Mouse (Mus musculus): ENCODE data around the gene Itga10.
A peak's percentile ranks its signal among the peaks of the same experiment; 100 is the strongest.
"Not testable (repeated sequence)": the region's sequence is repeated elsewhere in the genome, so short reads cannot be mapped to it uniquely, and the experiment has no call there.

The Itga10 gene

DNA sequence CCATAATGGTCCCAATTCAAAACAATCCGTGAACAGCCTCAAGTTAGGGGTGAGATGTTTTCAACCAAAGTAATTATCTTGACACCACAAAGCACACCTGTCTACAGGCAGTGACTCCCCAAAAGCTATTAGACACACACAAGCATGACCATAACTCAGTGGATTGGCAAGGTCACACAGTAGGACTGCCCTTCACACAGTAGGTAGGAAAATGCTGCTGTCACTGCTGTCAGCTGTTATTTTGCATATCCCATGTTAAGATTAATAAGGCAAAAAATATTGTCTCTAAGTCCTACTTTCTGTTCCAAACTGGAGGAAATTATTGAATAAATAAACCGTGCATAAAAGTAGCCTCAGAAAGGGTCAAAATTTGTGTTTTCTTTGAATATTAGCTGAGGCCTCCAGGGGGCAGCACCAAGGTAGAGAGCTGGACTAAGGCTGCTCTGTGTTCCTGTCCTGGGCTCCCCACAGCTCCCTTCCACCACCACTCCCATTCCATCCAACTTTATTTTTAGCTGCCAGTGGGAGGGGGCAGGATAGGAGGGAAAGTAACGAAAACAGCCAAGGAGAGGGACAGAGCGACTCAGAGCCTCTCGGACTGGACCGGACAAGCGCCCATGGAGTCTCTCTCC, at the start of gene Itga10:
Gene Itga10, plus strand, starts transcription at position 567 of the 632 bp plus-strand sequence.
- peak; percentile 27 to 36 for DNase-seq (ENCODE audit: low spot score in 2 of 2)

DNA sequence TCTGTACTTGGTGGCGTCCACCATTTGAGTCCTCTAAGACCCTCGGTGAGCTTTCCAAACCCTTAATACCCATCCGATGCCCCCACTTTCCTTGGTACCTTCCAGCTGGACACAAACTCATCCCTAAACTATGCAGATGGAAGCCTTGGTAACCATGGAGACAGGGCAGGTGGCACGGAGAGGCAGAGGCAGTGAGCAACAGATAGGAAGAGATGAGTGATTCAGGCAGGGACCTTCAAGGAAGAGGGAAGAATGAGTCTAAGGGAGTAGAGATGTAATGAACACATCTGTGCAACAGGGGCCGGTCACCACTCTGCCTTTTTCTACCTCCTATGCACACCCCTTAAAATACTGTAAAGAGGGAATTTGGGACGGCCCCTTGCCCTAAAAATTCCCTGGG, 49.7 kb upstream of the Itga10 start:
- peak; percentile 62 for DNase-seq (ENCODE audit: low spot score in 2 of 2)

DNA sequence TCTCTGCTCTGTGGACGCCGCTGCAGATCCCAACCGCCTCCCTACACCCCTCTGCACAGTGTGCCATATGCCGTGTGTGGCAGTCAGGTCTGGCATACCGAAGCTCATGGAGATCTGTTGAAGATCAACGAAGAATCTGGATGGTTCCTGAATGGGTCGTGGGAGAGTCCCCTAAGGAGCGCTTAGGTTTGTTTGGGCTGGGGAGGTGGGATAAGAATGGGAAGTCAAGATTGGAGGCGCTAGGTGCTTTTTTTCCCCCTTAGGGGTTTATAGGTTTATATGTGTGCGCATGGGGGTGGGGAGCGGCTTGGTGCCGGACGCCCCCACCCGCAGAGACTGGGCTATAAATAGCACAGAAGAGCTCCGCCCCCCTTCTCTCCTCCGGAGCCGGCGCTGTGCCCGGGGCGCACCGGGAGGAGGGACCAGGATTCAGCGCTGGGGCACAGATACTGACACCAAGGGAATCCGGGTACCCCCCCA, 49.1 kb upstream of the Itga10 start, which contains the start of gene Ankrd34a:
Gene Ankrd34a, plus strand, starts transcription at position 409 of the 480 bp plus-strand sequence.
- peak; percentile 71 to 87 for DNase-seq (ENCODE audit: low spot score in 2 of 2)

DNA sequence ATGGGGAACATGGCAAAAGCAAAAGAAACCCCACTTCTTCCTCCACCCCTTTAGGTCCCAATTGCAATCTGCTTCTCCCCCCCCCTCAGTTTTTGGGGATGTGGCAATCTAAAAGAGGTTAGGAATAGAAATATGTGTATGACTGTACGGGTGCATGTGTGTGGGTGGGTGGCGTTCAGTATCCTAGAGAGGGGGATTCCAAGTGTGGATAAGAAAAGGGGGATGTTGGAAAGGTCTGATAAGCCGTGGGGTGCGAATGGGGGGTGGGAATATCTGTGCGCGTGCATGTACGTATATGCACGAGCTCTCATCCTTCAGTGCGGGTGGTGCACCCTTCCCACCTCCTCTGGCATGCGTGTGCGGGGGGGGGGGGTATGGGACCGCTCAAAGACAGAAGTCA, 48.5 kb upstream of the Itga10 start:
- DNase-seq (ENCODE audit: low spot score in 2 of 2): peak in 1 of 2 experiments; percentile 43

DNA sequence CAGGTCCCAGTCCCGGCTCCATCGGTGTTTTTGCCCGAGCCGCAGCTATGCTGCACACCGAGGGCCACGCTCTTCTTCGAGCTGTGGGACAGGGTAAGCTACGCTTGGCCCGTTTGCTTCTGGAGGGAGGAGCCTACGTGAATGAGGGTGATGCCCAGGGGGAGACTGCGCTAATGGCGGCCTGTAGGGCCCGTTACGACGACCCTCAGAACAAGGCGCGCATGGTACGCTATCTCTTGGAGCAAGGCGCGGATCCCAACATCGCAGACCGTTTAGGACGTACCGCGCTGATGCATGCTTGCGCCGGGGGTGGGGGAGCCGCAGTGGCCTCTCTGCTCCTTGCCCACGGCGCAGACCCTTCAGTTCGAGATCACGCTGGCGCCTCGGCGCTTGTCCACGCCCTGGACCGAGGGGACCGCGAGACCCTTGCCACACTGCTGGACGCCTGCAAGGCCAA, 47.9 kb upstream of the Itga10 start:
- peak; percentile 46 to 47 for DNase-seq (ENCODE audit: low spot score in 2 of 2)

DNA sequence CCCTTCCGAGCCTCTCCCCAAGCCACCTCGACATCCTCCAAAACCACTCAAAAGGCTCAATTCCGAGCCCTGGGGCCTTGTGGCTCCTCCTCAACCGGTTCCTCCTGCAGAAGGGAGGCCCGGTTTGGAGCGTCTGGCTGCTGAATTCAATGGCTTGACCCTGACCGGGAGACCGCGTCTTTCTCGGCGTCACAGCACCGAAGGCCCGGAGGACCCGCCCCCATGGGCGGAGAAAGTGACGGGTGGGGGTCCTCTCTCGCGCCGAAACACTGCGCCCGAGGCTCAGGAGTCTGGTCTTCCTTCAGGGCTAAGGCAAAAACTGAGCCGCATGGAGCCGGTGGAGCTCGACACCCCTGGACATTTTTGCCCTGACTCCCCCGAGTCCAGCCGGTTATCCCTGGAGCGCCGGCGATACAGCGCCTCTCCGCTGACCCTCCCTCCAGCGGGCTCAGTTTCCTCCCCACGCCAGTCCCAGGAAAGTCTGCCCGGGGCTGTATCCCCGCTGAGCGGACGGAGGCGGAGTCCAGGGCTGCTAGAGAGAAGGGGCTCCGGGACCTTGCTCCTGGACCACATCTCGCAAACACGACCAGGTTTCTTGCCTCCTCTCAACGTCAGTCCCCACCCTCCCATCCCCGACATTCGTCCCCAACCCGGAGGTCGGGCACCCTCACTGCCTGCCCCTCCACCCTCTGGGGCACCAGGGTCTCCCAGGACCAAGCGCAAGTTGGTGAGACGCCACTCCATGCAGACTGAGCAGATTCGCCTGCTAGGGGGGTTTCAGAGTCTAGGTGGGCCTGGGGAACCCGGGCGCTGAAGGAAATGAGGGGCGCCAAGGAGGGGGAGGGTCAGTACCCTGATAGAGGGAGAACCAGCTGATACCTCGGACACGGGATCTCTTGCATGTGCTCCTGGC, 47.0 kb upstream of the Itga10 start:
- DNase-seq (ENCODE audit: low spot score in 2 of 2): peak; percentile 60 to 69

DNA sequence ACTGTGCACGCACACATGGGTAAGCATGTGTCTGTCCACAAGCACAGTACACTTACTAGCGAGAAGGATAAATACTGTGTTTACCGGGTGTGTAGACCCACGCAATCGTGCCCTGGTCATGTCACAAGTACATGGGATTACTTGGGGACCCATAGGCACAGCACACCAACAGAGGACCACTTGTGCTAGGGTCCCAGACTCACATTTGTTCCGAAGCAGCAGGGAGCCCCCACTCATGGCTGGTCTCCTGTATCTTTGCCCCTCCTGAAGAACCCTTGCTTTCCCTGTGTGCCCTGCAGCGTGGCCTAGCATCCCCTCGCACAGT, 46.4 kb upstream of the Itga10 start:
- peak in 1 of 2 experiments; percentile 25 for DNase-seq (ENCODE audit: low spot score in 2 of 2)

DNA sequence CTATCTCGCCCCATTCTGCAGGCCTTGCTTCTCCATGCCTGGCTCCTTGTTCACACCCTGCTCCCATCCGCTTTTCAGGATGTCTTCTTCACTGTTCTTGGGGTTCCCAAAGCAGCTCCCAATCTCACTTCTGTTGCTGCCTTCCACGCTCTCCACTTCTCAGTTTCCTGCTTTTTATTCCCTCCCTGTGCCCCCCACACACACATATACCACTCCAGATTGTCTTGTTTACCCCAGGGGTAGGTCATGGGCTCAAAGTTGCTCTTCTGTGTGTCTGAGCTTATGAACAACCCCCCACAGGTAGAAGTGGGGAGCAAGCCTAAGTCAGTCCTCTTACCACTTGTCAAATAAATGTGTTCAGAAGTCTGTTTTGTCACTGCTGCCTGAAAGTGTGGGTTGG, 46.0 kb upstream of the Itga10 start:
- DNase-seq (ENCODE audit: low spot score in 2 of 2): no peak

DNA sequence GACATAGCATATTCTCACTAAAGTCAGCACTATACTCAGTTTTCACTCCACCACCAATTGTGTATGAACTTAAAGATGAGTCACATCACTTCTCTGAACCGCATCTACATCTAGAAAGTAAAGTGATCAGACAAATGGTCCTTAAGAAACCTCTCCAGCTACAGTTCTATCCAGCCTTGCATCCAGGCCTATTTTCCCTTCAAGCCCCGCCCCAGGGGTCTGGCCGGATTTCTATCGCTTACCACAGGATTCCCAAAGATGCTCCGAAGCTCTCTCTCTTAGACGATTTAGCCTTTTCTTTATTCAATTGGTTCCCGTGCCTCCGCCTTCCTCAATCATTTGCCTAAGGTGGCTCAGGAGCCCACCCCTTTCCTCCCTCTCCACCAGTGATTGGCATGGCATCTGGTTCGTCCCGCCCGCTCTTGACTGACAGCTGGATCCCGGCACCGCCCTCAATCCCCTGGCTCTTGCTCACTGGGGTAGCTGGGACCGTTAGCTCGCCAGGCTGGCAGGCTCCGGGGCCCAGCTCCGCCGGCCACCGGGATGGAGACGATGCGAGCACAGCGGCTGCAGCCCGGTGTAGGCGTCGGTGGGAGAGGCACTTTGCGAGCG, 44.6 kb upstream of the Itga10 start, which contains the start of gene Lix1l:
Gene Lix1l, plus strand, starts transcription at position 511 of the 612 bp plus-strand sequence.
- DNase-seq (ENCODE audit: low spot score in 2 of 2): peak; percentile 94 to 95

DNA sequence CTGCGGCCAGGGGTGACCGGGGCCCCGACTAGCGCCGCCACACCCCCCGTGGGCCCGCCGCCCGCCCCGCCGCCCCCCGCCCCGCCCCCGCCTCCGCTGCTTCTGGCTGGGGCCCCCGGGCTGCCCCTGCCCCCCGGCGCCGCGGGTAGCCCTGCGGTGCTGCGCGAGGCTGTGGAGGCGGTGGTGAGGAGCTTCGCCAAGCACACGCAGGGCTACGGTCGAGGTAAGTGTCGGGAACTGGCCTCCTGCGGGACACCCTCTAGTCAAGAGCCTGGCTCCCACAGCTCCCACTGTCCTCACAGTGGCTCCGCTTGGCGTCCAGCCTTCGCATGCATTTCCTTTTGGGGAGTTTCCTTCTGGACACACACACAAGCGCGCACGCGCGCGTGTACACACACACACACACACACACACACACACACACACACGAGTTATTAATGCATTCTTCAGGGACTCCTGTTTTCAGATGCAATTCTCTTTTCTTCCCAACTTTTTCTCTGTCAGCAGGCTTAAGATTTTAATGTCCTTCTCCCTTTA, 44.1 kb upstream of the Itga10 start:
- peak; percentile 58 to 67 for DNase-seq (ENCODE audit: low spot score in 2 of 2)

DNA sequence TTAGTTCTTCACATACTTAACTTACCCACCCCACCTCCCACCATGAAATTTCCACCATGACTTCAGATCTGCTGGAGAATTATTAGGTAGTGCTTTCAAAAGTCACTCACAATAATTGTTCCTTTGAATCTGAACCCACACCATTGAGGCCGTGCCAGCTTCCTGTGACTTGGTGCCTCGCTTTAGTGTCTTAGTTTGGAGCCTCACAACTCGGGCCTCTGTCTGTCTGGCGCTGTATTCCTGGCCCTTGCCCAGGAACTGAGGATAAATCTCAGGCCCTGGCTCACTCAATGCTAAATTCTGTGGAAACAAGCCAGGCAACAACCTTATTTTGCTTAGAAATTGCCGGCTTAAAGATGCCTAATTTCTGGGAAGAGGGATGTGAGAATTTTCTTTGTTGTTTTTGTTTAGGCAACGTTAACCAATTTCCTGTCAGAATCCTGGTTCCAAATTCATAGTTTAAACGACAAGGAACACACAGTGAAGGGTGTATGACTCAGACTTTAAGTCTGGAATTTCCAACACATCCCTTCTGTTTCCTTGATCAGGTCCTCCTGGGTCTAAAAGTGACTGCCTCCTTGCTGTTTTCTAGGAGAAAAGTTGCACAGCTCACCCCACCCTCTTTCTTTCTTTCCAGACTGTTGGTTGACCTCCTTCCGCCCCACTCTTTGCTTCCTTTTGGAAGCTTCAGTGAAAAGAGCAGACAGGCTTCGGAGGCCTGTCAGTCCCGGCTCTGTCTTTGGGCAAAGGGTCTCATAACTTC, 43.3 kb upstream of the Itga10 start:
- DNase-seq (ENCODE audit: low spot score in 2 of 2): peak in 1 of 2 experiments; percentile 29

DNA sequence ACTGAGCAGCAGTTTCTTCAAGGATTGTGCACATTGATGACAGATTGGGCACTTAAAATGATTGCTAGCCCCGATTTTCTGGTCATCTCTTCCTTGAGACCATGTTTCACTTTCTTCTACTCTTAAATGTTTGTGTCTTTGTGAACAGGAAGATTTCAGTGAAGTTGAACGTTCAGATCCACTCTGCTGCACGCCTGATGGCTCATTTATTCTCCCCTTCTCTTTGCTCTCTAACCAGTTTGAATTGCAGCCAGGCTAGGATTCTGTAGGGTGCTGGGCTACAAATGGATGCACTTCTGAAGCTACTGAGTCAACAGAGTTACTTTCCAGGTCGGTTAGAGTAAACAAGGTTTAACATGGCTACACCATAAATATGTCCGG, 42.7 kb upstream of the Itga10 start:
- DNase-seq (ENCODE audit: low spot score in 2 of 2): peak in 1 of 2 experiments; percentile 23

DNA sequence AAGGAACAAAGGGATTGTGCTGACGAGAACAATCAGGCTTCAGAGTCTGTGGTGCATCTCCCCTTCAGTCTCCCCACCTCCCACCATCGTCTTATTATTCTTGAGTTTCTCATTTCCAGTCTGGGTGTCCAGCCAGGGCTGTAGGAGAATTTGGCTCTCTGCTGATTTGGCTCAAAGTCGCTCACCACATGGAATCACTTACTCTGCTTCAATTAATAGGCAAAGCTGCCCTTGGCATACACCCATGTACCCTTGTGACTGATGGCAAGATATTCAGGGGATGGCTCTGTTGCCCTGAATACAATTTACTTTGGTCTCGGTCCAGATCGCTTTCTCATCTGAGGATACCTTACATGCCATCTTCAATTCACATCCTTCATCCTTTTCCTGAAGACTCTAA, 42.1 kb upstream of the Itga10 start:
- no peak for DNase-seq (ENCODE audit: low spot score in 2 of 2)

DNA sequence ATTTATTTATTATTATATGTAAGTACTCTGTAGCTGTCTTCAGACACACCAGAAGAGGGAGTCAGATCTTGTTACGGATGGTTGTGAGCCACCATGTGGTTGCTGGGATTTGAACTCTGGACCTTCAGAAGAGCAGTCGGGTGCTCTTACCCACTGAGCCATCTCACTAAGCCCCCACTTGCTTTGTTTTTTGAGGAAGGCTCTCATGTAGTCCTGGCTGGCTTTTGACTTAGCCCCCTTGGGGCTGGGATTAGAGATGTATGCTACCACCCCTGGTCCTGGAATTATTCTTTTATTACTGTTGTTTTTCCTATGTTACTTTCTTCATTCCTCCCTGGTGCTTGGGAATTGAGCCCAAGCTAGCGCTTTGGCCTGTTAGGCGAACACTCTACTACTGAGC, 39.4 kb upstream of the Itga10 start:
- not testable (repeated sequence) for DNase-seq (ENCODE audit: low spot score in 2 of 2)

DNA sequence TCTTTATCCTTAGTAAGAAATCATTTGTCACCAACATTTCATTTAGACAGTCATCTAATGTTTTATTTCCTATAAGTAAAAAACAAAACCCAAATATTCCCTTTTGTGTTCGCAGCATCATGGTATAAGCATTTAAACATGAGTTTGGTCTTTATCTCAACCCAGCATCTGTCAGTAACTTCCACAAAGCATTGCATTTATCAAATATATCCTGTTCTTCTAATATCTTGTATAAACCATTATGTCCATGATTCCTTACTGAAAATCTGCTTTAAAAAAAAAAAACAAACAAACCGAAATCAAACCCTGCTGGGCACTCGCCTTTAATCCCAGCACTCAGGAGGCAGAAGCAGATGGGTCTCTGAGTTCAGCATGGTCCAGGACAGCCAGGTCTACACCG, 38.8 kb upstream of the Itga10 start:
- DNase-seq (ENCODE audit: low spot score in 2 of 2): no peak

DNA sequence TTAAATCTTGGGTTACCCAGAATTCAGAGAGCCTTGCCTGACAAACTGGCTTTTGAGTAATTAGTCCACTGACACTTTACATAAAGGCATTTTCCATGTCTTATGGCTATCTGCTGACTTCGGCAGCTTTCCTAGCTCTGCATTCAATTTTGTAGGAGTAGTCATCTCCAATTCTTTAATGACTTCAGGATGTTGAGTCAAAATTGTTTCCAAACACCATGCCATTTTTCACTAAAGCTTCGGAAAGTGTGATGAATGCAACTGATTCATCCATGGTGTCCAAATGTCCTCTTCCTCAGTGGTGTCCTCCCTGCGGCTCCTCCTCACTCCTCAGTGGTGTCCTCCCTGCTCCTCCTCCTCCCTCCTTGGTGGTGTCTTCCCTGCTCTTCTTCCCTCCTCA, 27.4 kb upstream of the Itga10 start:
- DNase-seq (ENCODE audit: low spot score in 2 of 2): no peak

DNA sequence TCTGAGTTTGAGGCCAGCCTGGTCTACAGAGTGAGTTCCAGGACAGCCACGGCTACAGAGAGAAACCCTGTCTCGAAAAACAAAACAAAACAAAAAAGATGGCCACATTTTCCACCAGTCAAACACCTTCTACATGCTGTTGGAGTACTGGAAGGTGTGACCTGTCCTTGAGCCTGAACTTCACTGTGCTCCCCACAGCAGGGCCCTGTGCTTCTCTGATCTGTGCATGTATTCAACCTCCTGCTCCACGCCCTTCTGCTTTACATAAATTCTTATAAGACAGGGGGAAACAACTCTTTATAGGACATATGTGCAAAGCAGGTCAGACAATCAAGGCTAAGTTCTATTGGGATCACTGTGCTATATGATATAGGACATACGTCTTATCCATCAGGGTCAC, 22.2 kb upstream of the Itga10 start:
- DNase-seq (ENCODE audit: low spot score in 2 of 2): no peak

DNA sequence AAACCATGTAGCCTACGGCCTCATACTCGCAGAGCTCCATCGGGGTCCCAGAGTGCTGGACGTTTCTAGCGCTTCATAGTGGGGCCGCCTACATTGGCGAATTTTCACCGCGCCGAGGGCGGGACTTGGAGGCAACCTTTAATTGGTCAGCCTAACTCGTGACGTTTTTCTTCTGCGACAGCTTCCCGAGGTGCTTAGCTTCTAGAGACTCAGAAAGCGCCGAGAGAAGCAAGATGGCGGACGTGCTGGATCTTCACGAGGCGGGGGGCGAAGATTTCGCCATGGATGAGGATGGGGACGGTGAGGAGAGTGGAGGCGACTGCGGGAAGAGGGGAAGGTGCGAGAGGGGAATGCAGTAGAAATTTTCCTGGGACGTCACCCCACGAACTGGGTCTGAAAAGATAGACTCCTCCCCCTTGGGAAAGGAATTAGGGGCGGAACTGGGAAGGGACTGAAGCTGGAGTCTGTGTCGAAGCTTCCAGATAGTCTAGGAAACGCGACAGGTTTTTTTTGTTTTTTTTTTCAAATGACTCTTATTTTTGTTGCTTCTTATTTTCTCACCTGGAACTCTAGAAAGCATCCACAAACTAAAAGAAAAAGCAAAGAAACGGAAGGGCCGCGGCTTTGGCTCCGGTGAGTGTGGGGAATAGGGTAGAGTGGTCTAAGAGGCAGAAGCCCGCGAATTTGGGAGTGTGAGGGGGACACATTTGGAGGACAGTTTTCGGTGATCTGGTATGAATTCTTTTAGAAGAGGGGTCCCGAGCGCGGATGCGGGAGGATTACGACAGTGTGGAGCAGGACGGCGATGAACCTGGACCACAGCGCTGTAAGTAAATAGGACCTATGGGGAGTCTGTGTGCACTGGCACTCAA, 15.4 kb upstream of the Itga10 start, which contains the start of gene Rbm8a:
Gene Rbm8a, plus strand, starts transcription at position 205 of the 872 bp plus-strand sequence.
- DNase-seq (ENCODE audit: low spot score in 2 of 2): peak; percentile 98 to 99

DNA sequence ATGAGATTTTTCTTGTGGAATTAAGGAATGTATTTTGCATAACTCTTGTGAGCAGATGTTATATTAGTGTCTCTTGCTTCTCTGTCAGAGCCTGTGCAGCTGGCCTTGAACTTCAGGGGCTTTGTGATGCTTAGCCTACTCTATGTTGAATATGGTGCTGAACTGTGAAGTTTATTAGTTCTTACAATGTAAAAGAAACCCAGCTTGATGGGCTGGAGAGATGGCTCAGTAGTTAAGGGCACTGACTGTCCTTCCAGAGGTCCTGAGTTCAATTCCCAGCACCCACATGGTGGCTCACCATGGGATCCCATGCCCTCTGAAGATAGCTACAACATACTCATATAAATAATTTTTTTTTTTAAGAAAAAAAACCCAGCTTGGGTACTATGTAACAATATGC, 13.3 kb upstream of the Itga10 start:
- no peak for DNase-seq (ENCODE audit: low spot score in 2 of 2)

DNA sequence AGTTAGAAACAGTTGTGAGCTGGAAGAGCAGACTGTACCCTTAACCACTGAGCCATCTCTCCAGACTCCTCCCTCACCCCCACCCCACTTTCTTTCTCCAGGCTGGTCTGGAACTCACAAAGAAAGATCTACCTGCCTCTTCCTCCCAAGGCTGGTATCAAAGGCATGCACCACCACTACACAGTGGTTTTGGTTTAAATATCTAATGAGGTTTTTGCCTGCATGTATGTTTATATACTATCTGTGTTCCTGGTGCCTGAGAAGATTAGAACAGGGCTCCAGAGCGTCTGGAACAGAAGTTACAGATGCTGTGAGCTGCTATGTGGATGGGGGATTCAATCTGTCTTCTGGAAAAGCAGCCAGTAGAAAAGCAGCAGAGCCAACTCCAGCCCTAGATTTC, 11.4 kb upstream of the Itga10 start:
- no peak for DNase-seq (ENCODE audit: low spot score in 2 of 2)

Data from right cerebral cortex, adult 2 months (tissue).